Mouse (Mus musculus): ENCODE results near the gene Ins2.

Ins2 gene

DNA sequence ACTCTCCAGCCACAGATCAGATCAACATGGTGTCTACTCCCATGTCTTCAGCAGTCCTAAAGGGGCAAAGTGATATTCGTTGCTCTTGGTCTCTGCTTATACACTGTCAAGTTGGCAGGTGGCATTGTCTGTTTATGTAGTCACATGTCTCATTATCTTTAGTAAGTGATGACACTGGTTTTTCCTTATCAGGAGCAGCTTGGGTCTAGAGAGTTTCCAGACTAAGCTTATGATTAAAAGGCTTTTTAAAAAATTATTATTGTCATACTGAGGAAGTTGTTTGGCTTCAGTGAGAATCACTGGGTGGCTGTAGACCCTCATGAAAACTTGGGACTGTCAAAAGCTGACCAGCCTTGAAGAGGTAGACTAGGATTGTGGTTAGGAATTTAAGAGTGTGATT lies at the start of gene Ins2:
Gene Ins2 (minus strand): TSS at position 101 of the 400 bp plus-strand sequence.
- no peak for DNase-seq (ENCODE audit: low read depth in 1 of 2, low spot score in 2 of 2)

DNA sequence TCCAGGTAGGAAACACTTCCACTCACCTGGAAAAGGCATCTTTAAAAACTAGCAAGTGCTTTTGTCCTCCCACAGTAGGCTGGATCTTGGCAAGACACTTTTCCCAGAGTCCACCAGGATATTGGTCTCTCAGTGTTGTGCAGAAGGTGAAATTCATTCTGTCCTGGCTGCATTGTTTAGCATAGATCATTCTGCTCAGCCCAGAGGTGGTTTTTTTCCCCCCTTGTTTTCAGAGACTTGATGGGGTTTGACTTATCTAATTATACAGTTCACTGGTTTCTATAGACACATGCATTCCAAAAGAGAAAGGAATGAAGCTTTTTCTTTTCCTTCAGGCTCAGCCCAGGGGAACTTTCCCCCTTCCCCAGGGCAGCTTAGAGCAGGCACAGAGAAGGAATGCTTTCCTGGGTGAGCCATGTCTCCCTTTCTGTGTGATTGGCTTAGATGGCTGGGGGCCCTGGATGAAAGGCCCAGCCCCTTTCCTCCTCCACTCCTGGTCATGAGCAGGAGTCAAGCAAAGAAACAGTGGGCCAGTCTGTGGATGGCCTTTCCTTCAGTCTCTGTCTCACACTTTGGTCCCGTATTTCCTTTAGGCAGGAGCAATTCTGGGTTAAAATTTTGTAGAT lies 49.6 kb upstream of the Ins2 start:
- DNase-seq (ENCODE audit: low read depth in 1 of 2, low spot score in 2 of 2) = no peak

DNA sequence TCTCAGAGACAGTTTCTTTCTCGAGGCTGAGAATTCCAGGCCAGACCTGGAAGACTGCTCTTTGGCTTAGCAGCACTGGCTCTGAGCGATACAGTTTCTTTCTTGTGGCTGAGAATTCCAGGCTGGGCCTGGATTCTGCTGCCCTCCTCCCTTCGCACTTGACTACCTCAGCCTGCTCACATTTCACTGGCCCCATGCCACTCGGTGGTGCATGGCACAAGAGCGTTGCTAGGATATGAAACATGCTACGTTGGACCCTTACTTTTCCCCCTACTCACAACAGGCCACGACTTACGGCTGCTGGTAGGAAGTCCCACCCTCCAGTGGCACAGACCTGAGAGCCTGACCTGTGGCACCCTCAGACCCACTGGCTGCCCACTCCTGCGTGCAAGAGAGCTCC lies 46.5 kb upstream of the Ins2 start:
- no peak for DNase-seq (ENCODE audit: low read depth in 1 of 2, low spot score in 2 of 2)

DNA sequence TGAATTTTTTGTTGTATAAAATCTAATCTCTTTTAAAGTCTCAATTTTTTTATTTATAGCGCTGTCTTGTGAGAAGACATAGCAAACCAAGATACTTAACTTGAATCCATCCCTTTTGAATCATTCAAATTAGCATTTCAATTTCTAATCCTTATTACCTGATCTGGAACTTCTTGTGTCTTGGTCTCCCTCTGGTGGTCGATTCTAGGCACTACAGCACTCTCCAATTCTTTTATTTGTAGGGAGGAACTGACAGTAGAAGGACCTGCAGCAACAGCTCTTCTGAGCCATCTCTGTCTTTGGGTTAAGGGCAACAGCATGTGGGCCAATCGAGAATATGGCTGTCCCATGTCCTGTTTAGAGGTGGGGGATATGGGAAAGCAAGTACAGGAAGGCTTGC lies 5.4 kb downstream of the Ins2 start:
- DNase-seq (ENCODE audit: low read depth in 1 of 2, low spot score in 2 of 2) = no peak

DNA sequence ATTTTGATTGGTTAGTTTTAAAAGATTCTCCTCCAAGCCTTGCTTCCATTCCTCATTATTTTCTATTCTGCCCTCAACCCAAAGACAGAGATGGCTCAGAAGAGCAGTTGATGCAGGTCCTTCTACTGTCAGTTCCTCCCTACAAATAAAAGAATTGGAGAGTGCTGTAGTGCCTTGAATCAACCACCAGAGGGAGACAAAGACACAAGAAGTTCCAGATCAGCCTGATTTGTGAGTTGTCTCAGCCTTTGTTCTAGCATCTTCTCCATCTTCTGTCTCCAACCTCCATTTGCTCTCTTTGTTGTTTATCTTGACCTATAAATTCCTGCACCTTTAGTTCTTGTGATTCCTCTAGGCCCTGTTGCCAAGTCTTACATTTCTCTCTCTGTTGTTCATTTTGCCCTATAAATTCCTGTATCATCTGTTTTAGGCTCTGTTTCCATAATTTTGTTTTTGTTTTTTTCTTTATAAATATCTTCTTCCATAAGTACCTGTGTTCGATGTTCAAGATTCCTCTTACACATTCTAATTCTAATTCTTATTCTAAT lies 6.2 kb downstream of the Ins2 start:
- DNase-seq (ENCODE audit: low read depth in 1 of 2, low spot score in 2 of 2) = no peak

DNA sequence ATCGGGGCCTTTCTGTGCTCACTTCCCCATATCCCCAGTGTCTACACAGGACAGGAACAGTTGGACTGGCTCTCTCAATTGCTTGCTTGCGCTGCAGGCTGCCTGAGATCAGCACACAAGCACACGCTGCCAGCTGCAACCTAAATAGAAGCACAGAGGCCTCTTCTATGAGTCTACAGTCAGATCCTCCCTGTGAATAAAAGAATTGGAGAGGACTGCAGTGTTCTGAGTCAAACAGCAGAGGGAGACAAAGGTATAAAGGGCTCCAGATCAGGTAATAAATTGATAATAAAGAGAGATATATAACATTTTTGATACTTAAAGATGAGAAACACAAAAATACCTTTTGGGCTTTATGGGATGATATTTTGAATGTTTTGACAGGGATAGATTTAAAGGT lies 17.2 kb downstream of the Ins2 start:
- DNase-seq (ENCODE audit: low read depth in 1 of 2, low spot score in 2 of 2) = no peak

DNA sequence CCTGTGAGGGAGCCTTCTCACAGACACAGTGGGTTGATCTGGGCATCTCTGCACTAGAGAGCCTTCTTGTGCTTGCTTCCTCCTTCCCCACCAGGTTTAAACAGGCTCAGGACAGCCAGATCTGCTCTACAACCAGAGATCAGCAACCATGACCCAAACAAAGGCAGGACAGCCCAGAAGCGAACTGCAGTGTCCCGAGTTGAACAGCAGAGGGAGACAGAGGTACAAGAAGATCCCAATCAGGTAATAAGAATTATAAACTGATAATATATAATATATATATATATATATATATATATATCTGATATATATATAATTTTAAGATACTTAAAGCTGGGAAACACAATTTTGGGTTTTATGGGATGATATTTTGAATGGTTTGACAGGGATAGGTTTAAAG lies 22.5 kb downstream of the Ins2 start:
- DNase-seq (ENCODE audit: low read depth in 1 of 2, low spot score in 2 of 2) = no peak

DNA sequence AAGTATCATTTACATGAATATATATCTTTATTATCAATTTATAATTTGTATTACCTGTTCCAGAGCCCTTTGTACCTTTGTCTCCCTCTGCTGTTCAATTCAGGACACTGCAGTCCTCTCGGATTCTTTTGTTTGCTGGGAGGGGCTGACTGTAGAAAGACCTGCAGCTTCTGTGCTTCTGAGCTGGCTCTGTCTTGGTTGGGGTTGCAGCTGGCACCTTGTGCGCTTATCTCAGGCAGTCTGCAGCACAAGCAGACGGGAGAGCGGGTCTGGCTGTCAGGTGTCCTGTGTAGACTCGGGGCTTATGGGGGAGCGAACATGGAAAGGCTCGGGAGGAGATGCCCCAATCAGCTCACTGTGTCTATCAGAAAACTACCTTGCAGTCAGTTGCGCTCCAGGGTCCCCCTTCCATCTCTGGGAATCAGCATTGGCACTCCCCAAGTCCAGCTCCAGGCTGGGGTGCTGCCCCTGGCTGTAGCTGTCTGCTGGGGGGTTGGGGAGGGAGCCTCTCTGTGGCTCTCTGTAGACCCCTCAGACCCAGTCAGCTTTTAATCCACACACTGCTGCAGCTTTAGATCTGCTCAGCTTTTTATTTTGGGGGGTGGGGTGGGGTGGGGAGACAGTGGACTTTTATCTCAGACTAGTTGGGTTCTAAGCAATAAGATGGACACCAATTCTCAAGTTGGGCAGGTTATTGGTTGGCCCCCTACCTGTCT lies 28.2 kb downstream of the Ins2 start:
- no peak for DNase-seq (ENCODE audit: low read depth in 1 of 2, low spot score in 2 of 2)

DNA sequence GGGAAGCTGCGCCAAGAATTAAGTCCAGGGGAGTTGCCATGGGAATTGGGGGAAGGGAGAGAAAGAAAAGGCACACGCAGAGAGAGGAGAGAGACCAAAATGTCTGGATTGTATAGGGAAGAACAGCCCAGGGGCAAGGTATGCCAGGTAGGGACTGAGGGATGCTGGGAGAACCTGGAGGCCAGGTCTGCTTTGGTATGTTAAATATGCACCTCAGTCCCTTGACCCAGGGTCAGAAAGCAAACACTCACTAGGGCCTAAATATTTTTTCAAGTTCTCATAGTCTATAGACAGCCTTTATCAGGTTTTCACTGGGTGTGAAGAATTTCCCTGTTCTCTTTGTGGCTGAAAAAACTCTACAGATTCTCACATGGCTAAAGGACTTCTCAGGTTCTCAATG lies 36.3 kb downstream of the Ins2 start:
- DNase-seq (ENCODE audit: low read depth in 1 of 2, low spot score in 2 of 2) = no peak

DNA sequence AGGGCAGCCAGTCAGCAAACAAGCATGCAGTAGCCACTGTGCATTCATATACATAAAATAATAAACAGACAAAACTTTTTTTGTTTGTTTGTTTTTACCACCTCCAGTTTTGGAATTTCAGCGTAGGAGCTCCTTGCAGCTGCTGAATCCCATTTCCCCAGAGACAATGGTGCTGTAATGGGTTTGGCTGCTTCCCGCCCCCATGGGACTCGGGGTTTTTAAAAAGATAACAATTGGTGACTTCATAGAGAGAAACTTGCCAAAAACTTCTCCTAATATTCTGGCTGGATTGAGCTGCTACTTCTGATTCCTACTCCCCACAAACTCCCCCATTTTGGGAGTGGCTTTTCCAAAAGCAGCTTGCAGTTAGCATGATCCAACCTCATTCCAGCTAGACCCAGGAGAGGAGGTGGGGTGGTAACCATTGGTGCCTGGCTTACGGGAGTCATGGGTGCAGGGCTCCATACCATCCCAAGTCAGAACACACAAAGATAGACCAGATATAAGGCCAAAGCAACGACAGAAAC lies 43.8 kb downstream of the Ins2 start:
- DNase-seq (ENCODE audit: low read depth in 1 of 2, low spot score in 2 of 2) = no peak

DNA sequence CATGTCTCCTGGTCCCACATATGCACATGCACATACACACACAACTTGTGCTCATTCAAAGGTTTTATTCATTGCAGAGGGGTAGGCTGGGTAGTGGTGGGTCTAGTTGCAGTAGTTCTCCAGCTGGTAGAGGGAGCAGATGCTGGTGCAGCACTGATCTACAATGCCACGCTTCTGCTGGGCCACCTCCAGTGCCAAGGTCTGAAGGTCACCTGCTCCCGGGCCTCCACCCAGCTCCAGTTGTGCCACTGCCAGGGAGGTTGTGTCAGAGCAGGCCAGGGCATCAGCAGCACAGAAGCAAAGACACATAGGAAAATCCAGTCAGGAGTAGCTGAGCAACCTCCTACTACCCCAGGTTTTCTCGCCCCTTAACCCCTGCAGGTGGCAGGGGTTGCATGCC lies 64.6 kb downstream of the Ins2 start:
- DNase-seq (ENCODE audit: low read depth in 1 of 2, low spot score in 2 of 2) = no peak

DNA sequence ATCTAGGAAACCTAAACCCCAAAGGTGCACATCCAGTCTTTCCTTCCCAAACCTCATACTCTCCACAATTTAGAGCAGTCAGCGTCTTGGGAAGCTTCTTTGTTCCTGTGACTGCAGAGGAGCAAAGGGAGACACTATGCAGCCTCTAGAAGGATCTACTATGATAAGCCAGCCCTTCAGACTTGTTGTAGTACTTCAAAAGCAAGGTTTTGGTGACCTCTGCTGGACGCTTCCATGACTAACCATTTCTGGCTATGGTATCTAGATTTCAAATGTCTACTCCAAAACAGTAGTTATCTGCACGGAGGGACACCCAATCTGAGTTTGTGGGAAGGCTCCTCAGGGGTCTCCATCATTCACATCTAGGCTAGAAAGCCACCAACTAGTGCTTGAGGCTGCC lies 67.5 kb downstream of the Ins2 start:
- no peak for DNase-seq (ENCODE audit: low read depth in 1 of 2, low spot score in 2 of 2)

DNA sequence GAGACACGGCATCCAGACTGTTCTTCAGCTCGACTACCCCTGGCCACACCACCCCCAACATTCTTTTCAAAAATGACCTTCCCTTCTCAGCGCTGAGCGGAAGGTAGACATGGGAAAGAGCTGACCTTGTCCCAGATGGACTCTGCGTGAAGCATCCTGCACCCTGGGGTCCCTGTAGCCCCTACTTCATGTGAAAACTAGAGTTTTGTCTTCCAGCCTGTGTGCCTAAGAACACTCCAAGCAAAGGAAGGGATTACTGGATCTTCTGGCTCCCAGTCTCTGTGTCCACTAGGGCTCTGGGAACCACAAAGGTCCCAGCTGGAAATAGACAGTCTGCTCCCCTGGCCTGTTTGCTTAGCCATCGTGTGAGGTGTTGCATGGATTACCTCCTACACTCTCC lies 68.0 kb downstream of the Ins2 start:
- no peak for DNase-seq (ENCODE audit: low read depth in 1 of 2, low spot score in 2 of 2)

DNA sequence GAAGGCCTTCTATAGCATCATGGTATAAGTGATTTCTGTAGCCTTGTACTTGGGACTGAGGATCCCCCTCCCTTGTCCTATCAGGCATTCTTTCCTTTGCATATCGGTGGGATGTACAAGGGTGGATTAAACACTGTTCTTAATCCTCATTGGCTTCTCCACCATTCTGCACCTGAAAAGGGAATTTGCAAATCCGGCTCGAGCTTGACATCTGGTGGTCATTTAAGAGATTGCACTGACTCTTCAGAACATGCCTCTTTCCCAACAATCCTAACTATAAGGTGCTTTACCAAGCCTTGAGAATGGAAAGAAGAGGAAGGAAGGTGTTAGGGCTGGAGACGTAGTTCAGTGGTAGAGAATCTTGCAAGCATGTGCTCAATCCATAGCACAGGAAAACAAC lies 71.1 kb downstream of the Ins2 start:
- no peak for DNase-seq (ENCODE audit: low read depth in 1 of 2, low spot score in 2 of 2)

DNA sequence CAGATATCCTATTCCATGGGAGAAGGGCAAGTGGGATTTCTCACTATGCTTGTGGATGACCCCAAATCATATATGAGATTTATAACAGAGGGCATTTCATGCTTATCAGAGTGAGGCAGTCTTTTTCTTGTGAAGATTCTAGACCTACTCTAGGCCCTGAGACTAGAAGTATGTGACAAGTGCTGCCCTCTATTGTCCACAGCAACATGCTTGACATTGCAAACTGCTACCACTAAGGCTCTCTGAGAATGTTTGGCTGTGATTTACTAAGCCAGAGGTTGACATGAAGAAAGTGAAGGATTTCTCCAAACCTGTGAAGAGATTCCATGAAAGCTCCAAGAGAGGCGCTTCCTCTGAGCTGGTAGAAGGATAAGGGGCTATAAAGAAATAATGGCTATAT lies 72.1 kb downstream of the Ins2 start:
- no peak for DNase-seq (ENCODE audit: low read depth in 1 of 2, low spot score in 2 of 2)

DNA sequence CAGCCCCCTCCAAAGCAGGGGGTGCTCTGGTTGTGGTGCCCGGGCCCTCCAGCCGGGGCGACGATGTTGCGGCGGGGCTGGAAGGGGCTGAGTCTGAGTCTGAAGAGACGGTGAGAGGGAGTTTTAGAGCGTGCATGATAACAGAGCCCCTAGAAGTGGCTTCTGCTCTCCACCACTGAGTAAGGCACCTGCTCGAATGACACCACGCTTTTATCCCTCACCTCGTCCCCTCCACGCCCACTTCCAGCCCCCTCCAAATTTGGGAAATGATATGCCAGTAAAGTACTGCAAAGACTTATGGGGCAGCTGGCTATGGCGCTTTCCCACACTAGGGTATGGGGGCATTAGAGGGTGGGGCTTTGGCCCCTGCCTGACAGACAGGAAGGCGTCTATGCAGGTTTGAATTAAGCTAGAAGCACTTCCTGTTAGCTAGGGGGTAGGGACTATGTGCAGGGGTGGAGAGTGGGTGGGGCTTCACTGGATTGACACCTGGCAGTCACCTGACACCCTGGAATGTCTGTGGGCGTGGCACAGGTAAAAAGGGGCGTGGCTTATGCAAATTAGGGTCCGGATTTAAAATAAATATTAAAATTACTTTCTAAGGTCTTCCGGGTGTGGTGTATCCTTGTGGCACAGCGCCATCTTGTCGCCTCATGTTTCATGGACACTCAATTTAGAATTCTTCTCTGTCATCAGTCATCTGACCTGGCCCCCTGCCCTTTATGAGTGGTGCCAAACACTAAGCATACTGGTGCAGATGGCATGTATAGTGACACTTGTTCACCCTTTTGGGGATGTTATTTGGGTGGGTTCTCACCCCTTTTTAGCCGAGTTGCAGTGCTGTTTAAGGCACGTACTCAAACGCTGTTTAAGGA lies 73.2 kb downstream of the Ins2 start, which contains the start of gene Gm49394:
Gene Gm49394 (minus strand): TSS at position 192 of the 875 bp plus-strand sequence.
- no peak for DNase-seq (ENCODE audit: low read depth in 1 of 2, low spot score in 2 of 2)

DNA sequence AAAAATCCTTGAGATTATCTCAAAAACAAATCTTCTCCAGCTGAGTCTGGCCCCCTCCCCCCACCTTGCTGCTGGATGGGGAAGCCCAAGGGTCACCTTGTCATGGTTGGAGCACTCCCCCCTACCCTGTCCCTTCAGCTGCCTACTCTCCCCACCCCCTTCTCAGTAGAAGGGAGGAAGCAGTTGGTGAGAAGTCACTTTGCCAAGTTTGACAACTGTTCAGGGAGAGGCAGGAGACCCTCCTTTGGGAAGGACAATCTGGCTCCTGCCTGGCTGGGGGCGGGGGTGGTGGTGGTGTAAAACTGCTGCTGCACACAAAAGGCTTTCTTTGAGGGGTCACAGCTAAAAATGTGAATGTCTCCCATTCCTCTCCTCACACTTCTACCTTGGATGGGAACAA lies 74.9 kb downstream of the Ins2 start:
- no peak for DNase-seq (ENCODE audit: low read depth in 1 of 2, low spot score in 2 of 2)

DNA sequence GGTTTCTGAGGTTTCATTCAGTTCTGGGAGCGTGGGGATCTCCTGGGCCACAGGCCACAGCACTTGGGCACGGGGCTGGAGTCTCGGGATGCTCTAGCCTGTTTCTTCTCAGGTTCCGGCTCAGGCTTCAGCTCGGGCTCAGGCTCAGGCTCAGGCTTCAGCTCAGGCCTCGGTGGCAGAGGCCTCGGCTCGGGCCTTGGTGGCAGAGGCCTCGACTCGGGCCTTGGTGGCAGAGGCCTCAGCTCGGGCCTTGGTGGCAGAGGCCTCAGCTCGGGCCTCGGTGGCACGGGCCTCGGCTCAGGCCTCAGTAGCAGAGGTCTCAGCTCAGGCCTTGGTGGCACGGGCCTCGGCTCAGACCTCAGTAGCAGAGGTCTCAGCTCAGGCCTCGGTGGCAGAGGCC lies 75.7 kb downstream of the Ins2 start:
- no peak for DNase-seq (ENCODE audit: low read depth in 1 of 2, low spot score in 2 of 2)

DNA sequence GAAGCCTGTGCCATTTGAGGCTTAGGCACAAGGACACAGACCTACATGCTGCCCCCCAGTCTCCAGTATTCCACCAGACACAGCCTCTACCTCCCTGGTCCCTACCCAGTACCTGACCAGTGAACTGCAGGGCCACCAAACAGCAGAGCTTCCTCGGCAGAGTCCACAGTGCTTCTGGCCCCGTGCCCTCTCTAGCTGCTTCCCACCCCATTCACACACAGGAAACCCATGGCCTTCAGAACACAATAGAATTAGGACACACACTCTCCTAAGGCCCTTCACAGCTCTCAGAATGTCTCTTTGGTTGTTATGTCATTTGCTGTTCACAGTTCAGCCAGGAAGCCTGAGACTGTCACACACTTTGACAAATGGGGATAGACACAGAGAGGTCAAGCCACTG lies 76.5 kb downstream of the Ins2 start, which contains the start of gene Igf2:
Gene Igf2 (minus strand): TSS at position 158 of the 400 bp plus-strand sequence.
- DNase-seq (ENCODE audit: low read depth in 1 of 2, low spot score in 2 of 2) = no peak

DNA sequence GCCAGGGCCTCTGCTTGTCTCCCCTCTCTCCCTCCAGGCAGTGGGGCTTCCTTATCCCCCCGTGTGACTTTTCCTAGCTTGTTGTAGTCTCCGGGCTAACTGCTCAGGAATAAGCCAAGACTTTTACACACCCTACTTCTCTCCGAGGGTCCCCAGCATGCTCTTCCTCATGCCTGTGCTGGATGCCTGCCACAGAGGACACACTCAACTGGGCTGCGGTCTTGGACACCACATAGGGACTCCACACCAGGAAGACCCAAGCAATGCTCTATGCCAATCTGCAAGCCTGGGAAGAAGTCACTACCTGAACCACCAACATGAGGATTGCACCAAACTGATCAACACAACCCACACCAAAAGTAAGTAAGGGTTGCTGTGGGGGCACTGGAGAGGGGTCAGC lies 77.1 kb downstream of the Ins2 start:
- DNase-seq (ENCODE audit: low read depth in 1 of 2, low spot score in 2 of 2) = no peak

DNA sequence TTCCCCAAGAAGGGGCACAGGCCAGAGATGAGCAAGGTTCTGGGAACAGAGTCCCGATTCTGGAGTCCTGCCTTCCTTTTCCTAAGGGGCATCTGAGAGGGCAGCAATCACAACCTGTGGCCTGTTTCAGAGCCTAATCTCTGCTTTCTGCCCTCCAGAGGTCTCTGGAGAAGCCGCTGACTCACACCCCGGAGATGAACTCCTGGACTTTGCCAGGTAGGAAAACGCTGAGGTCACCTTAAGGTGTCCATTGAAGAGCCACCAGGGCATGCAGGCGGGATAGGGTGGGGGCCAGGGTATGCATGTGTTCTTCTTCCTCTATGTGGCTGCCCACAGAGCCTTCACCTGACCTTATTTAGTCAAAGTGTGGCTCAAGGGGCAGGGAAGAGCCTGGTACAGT lies 77.8 kb downstream of the Ins2 start:
- no peak for DNase-seq (ENCODE audit: low read depth in 1 of 2, low spot score in 2 of 2)

Measured in monocyte, adult 2 months (primary cell).